Mouse (Mus musculus): Measurements from ENCODE around the gene Epha6.

- TF ChIP-seq CTCF (IDR thresholded peaks at IDR 0.05; ENCODE audit: borderline replicate concordance, insufficient read depth, low read depth, low read length): no peak
- TF ChIP-seq POLR2A (IDR thresholded peaks at IDR 0.05; ENCODE audit: borderline replicate concordance, insufficient read depth, low read length): no peak
These were observed 170.0 kb downstream of the Epha6 start for GRCm38 (mm10) chr16:60435283-60435682.
